Mouse (Mus musculus) bone marrow, adult 2 months (tissue): ENCODE results near the gene Ulk4. TPM values are rescaled to one million over a fixed set of nuclear protein-coding genes. Genes with fewer than 3 reads are reported as not detected.

Experiments used
- H3K27ac ChIP-seq: fragments of 200-500 bp; 2 replicates; pipeline ENCODE4 v1.5.1; 2012; ENCODE audit warnings: low read depth, mild to moderate bottlenecking, control low read depth, inconsistent platforms, low read length; ENCODE audit not compliant: control insufficient read depth, poor library complexity, insufficient read depth
- H3K4me1 ChIP-seq: fragments of 200-500 bp; 2 replicates; pipeline ENCODE4 v1.6.1; 2011; ENCODE audit warnings: low read length; ENCODE audit not compliant: control insufficient read depth, insufficient read depth
- H3K4me3 ChIP-seq: fragments of 200-500 bp; replicated peaks from 2 replicates; pipeline ENCODE3; 2011; ENCODE audit warnings: mild to moderate bottlenecking, low read depth, low read length, control low read depth; ENCODE audit not compliant: control insufficient read depth
- CTCF ChIP-seq: fragments of 200-500 bp; IDR thresholded peaks from 2 replicates; pipeline ENCODE4 v1.5.1; 2011; ENCODE audit warnings: low read length, control low read depth; ENCODE audit not compliant: control insufficient read depth, insufficient read depth
- POLR2A ChIP-seq: fragments of 200-500 bp; IDR thresholded peaks from 2 replicates; pipeline ENCODE4 v1.6.1; 2011; ENCODE audit warnings: low read depth, mild to moderate bottlenecking, control low read depth, low read length, borderline replicate concordance; ENCODE audit not compliant: control insufficient read depth
- WGBS: fragments of 180-500 bp; shearing (Covaris S2); methylation state at CpG from one replicate; pipeline ENCODE4 v1.1.7; 2018; 5-methylcytosine and 5-hydroxymethylcytosine counted together
- polyA plus RNA-seq: library from polyadenylated mRNA; stranded (reverse); fragments of >200 nt; gene quantifications from 2 replicates; pipeline ENCODE4 v1.2.4, GENCODE M21; 2011; ENCODE audit warnings: low replicate concordance; ENCODE audit not compliant: missing spikeins, insufficient read depth, insufficient read length

Ulk4 gene
- polyA plus RNA-seq, 1 experiment, result not detected

- H3K4me3 ChIP-seq, result peak overlapping the region; percentile 61
- H3K27ac ChIP-seq, result peak overlapping the region; percentile 92
- TF ChIP-seq POLR2A (no peak), CTCF (no peak)
- whole genome bisulfite sequencing, result 1% methylated on average over 14 of the region's 14 CpGs
- peaks cover 10% of the 10 kb centered on the region for H3K4me1 ChIP-seq
Measured at GRCm38 (mm10) chr9:121314541-121315152, 37.6 kb upstream of the Ulk4 start.

GRCm38 (mm10) chr9:121313656-121314374, 36.8 kb upstream of the Ulk4 start:
- TF ChIP-seq POLR2A (peak; percentile 37; the same call in 1 of the 2 replicates), CTCF (no peak)
- Histone ChIP-seq H3K4me3 (peak overlapping the region; percentile 61), H3K27ac (peak overlapping the region; percentile 92), H3K4me1 (peaks cover 10% of the 10 kb centered on the region)
- 4% methylated on average over 21 of the region's 21 CpGs for WGBS

GRCm38 (mm10) chr9:121312237-121312891, 35.4 kb upstream of the Ulk4 start:
- 73% methylated on average over 10 of the region's 10 CpGs for WGBS
- Histone ChIP-seq H3K27ac (no peak overlapping the region), H3K4me1 (peaks cover 9% of the 10 kb centered on the region; the same call in 1 of the 2 replicates), H3K4me3 (no peak overlapping the region)
- TF ChIP-seq CTCF (no peak), POLR2A (no peak)

- H3K27ac ChIP-seq, result no peak overlapping the region
- H3K4me1 ChIP-seq, result peaks cover 7% of the 10 kb centered on the region; the same call in 1 of the 2 replicates
- no peak overlapping the region for H3K4me3 ChIP-seq
- TF ChIP-seq POLR2A (no peak), CTCF (no peak)
- 90% methylated on average over 6 of the region's 6 CpGs for WGBS
Measured at GRCm38 (mm10) chr9:121311846-121312236, 34.8 kb upstream of the Ulk4 start.

GRCm38 (mm10) chr9:121310501-121310900, 33.5 kb upstream of the Ulk4 start:
- WGBS, result 79% methylated on average over 7 of the region's 7 CpGs
- no peak for TF ChIP-seq POLR2A
- no peak for TF ChIP-seq CTCF
- H3K4me1 ChIP-seq, result peaks cover 3% of the 10 kb centered on the region; the same call in 1 of the 2 replicates
- no peak overlapping the region for H3K4me3 ChIP-seq
- H3K27ac ChIP-seq, result no peak overlapping the region

- H3K4me3 ChIP-seq, result no peak overlapping the region
- TF ChIP-seq POLR2A, result no peak
- H3K4me1 ChIP-seq, result no peaks in the 10 kb centered on the region; the same call in 1 of the 2 replicates
- no peak overlapping the region for H3K27ac ChIP-seq
- WGBS, result 66% methylated on average over 4 of the region's 4 CpGs
Measured at GRCm38 (mm10) chr9:121309287-121309686, 32.3 kb upstream of the Ulk4 start.

DNA sequence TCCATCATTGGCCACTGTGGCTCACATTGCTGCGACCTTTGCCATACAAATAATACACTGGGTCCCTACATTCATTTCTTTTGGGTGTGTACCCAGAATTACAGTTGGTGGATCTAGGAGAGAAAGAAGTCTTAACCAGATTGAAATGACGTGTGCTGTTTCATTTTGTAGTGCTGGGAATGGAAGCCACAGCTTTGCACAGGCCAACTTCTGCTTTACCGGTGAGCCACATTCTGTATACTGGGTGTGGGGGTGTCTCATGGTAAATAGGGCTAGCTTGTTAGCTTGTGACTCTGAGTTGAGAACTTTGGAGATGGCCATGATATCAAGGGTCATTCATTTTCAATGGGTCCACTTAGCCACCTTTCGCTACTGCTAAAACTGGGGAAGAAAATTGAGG, 28.5 kb upstream of the Ulk4 start:
- Histone ChIP-seq H3K4me1 (peaks cover 5% of the 10 kb centered on the region; the same call in 1 of the 2 replicates), H3K4me3 (no peak overlapping the region), H3K27ac (no peak overlapping the region)
- TF ChIP-seq CTCF (no peak), POLR2A (no peak)
- 48% methylated on average over 4 of the region's 4 CpGs for WGBS

DNA sequence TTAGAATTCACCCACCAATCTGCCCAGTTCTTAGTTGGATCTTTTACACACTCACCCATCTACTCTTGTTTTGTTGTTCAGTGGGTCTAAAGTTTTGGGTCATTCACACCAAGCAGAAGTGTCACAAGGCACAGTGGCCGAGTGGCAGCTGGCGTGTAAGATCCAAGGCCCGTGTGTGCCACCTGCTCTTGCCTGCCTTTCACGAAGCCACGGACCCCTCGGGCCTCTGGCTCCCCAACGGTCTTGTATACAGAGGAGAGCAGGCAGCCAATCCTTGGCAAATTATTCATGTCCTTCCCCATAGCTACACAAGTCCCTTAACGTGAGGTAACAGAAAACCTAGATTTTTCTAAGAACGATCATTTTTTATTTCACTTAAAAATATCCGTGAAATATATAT, 27.5 kb upstream of the Ulk4 start:
- Histone ChIP-seq H3K4me3 (no peak overlapping the region), H3K27ac (no peak overlapping the region), H3K4me1 (peaks cover 5% of the 10 kb centered on the region; the same call in 1 of the 2 replicates)
- TF ChIP-seq POLR2A (no peak), CTCF (no peak)
- 70% methylated on average over 10 of the region's 10 CpGs for WGBS
